Mouse (Mus musculus): ENCODE measurements at regions not wholly inside any gene's neighbourhood (a gene's known extent, or its start where the extent isn't known, plus 50 kb on each side); places are given as distances from the start of the nearest gene placed in this dataset.

DNA sequence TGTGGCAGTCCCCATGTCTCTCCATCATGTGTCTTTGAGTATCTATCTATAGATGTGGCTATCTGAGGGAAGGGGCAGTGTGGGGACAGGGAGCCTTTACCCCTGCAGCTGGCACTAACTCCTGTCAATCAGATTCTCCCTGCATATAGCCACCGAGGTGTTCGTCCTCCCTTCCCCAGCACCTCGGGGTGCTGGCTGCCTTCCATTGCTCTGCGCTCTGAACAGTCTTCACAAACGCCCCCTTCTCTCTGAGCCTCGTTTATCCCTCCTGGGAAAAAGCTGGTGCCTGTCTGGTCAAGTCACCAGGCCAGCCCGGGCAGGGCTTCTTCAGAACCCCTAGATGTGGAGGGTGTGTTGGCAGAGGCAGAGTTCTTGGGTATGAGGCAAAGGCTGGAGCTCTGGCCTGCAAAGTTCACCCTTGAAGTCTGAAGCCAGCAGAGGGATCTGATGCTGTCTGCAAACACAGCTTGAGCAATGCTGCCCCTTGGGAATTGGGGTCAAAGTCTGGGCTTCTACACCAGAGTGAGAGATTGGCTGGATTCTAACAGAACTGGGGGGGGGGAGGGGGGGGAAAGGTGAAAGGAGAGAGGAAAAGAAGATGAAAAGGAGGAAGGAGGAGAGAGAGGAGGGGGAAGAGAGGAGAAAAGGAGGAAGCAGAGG is 175.5 kb upstream of the Igsf21 start:
- 71% methylated on average over 7 of the region's 7 CpGs for WGBS
- Histone ChIP-seq H3K4me1 (replicated peaks) (0 out of 2 replicates have a peak, but pooled peaks cover 4% of the 10 kb centered on the region), H3K36me3 (no peaks in the 10 kb centered on the region), H3K27ac (no peak overlapping the region), H3K4me3 (replicated peaks) (no peak overlapping the region), H3K9ac (replicated peaks) (no peak overlapping the region), H3K27me3 (no peaks in the 10 kb centered on the region), H3K4me2 (replicated peaks) (no peak overlapping the region), H3K9me3 (no peaks in the 10 kb centered on the region)
- no peak for ATAC-seq

DNA sequence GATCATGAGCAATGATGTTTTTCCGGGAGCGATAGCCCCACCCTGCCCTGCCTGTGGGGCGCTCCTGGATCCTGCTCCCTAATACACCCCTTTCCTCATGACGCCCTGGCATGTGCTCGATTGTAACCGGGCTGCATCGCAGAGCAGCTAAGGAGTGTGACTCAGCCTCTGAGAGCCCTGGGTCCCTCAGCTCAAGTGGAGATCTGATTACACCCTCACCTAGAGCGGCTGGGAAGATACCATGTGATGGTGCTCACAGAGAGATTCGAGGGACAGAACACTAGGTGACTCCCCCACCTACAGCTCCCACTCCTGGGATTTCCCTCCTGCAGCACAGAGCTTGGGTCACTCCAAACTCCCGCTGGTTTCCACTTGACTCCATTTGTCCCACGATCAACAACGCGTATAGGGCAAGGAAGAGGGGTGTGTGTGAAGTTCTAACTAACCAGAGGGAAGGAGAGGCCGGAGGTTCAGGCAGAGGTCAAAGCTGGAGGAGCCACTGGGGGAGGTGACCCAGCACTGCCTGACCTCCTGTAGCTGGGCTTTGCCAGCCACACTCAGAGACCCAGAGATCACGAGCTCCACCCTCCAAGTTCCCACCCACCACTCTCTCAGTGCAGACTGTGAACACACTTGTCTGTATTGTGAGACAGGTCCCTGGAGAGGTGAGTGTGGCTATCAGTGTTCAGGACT is 173.3 kb upstream of the Igsf21 start:
- no peak overlapping the region for H3K4me2 ChIP-seq (replicated peaks)
- no peaks in the 10 kb centered on the region for H3K9me3 ChIP-seq
- H3K9ac ChIP-seq (replicated peaks): no peak overlapping the region
- ATAC-seq: no peak
- 0 out of 2 replicates have a peak, but pooled peaks cover 4% of the 10 kb centered on the region for H3K4me1 ChIP-seq (replicated peaks)
- H3K4me3 ChIP-seq (replicated peaks): no peak overlapping the region
- H3K27ac ChIP-seq: no peak overlapping the region
- no peaks in the 10 kb centered on the region for H3K36me3 ChIP-seq
- WGBS: 76% methylated on average over 15 of the region's 15 CpGs
- no peaks in the 10 kb centered on the region for H3K27me3 ChIP-seq

DNA sequence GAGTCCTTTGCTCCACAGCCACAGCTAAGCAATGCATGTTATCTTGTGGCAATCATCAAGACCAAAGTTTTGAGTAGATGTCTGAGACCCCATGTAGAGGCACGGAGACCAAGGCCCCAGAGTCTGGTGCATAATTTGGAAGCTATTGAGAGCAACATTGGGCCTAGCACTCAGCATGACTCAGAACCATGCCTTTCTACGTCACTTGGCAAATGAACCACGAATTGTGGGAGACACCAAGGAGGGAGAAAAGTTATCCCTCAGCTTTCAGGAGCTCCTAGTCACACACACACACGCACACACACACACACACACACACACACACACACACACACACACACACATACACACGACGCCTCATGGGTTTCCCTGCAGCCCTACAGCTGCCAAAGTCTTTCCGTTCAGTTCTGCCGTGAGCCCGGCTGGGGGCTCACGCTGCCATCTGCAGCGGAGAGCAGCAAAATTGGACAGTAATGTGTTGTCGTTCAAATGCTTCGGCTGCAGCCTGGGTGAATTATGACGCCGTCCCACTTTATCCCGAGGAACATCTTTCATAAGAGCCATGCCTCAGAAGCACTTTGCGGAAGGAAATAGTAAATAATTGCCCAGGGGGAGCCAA is 165.8 kb upstream of the Igsf21 start:
- Histone ChIP-seq H3K9me3 (no peaks in the 10 kb centered on the region), H3K9ac (replicated peaks) (no peak overlapping the region; the same call in 1 of the 2 replicates), H3K4me3 (replicated peaks) (no peak overlapping the region), H3K4me2 (replicated peaks) (no peak overlapping the region), H3K27ac (peak overlapping the region; percentile 17), H3K4me1 (replicated peaks) (peaks cover 5% of the 10 kb centered on the region; the same call in 1 of the 2 replicates), H3K36me3 (no peaks in the 10 kb centered on the region), H3K27me3 (no peaks in the 10 kb centered on the region)
- no peak for ATAC-seq
- WGBS: 82% methylated on average over 17 of the region's 17 CpGs

DNA sequence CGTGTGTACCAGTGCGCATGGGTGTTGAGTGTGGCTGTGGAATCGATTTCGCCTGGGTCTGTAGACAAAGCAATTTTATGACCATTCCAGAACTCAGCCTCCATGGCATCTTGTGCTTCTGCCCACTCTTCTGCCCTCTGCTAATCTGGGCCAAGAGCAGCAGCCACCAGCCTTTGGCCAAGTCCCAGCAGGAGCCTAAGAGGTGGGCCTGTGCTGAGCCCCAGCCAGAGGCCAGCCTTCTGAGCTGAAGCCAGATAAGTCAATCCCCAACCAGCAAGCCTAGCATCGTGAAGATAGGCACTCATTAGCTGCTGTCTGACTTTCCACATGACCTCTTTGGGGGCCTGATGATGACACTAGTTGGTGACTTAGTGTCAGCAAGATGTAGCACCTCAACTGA is 161.9 kb upstream of the Igsf21 start:
- Histone ChIP-seq H3K9me3 (no peaks in the 10 kb centered on the region), H3K27me3 (no peaks in the 10 kb centered on the region), H3K27ac (no peak overlapping the region), H3K4me3 (replicated peaks) (no peak overlapping the region), H3K4me2 (replicated peaks) (no peak overlapping the region), H3K36me3 (no peaks in the 10 kb centered on the region), H3K4me1 (replicated peaks) (peaks cover 19% of the 10 kb centered on the region), H3K9ac (replicated peaks) (no peak overlapping the region)
- WGBS: 90% methylated on average over 5 of the region's 5 CpGs
- ATAC-seq: no peak

DNA sequence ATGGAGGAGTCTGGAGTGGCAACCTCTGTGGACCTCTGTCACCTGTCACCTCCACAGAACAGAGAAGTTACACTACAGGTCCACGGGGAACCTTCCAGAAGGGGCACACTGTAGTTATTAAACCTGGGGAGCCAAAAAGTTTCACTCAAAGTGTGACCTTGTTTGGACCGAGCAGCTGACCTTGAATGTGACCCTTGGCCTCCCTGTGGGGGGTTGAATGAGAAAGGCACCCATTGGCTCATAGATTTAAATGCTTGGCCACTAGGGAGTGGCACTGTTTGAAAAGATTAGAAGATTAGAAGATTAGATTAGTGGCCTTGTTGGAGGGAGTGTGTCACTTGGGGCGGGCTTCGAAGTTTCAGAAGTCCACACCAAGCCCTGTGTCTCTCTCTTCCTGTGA is 160.3 kb upstream of the Igsf21 start:
- Histone ChIP-seq H3K27me3 (no peaks in the 10 kb centered on the region), H3K4me1 (replicated peaks) (peaks cover 27% of the 10 kb centered on the region), H3K4me3 (replicated peaks) (no peak overlapping the region), H3K9ac (replicated peaks) (no peak overlapping the region), H3K36me3 (no peaks in the 10 kb centered on the region), H3K27ac (peak overlapping the region; percentile 76), H3K9me3 (no peaks in the 10 kb centered on the region), H3K4me2 (replicated peaks) (no peak overlapping the region)
- no peak for ATAC-seq
- 70% methylated on average over 4 of the region's 4 CpGs for WGBS

DNA sequence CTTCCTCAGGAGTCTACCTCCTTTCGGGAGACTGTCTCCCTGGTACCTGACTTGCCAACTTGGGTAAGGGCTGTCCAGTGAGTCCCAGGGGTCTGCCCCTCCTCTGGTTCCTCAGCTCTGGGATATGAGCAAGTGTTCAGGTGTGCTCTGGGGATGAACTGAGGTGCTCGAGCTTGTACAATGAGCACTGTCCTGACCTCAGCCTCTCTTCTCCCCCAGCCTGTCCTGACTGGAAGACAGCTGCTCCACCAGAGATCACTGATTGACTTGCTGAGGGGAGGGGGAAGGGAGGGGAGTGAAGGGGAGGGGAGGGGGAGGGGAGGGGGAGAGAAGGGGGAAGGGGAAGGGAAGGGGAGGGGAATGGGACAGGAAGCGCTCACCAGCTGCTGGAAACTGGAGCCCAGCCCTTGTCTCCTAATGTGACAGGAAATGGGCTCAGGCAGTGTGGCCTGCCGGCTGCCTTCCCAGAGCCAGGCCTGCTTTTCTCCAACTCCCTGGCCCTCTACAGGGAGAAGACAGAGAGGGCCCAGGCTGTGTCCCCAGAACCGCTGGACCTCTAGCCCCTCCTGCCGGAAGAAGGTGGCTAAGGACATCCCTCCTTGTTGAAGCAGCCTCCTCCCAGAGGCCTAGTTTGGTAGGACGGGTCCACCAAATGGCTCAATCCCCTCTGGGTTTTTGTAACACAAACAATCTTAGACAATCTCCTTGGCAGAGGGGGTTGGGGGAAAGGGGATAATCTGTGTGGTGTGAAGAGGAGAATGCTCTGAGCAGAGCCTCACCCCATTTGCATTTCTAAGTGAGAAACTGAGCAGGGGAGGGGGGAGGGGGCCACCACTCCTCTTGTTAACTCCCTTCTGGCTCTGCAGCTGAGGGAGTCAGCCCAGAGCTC is 159.7 kb upstream of the Igsf21 start:
- peak overlapping the region; percentile 76 for H3K27ac ChIP-seq
- H3K9ac ChIP-seq (replicated peaks): no peak overlapping the region
- ATAC-seq: peak; percentile 90
- H3K9me3 ChIP-seq: no peaks in the 10 kb centered on the region
- H3K4me1 ChIP-seq (replicated peaks): peaks cover 28% of the 10 kb centered on the region
- no peak overlapping the region for H3K4me3 ChIP-seq (replicated peaks)
- WGBS: 14% methylated on average over 7 of the region's 7 CpGs
- no peak overlapping the region for H3K4me2 ChIP-seq (replicated peaks)
- H3K36me3 ChIP-seq: no peaks in the 10 kb centered on the region
- H3K27me3 ChIP-seq: no peaks in the 10 kb centered on the region

DNA sequence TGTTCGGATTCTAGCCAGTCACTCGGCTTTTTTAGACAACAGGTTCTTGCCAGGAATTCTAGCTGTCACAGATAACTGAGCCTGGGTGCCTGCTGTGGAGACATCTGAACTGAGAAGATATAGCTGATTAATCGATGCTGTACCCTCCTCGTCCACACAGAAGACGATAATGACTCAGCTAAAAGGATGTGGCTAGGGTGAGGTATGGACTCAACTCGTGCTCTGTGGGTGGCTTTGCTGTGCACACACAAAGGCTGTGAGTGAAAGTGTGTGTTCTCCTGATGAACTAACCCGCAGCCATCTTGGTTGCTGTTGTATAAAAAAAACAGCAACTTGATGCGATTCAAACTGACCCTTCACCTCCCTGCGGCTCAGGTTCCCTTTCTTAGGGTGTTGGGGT is 158.8 kb upstream of the Igsf21 start:
- H3K4me3 ChIP-seq (replicated peaks): no peak overlapping the region
- H3K4me1 ChIP-seq (replicated peaks): peaks cover 28% of the 10 kb centered on the region
- 80% methylated on average over 9 of the region's 9 CpGs for WGBS
- no peak overlapping the region for H3K9ac ChIP-seq (replicated peaks)
- ATAC-seq: no peak
- H3K27ac ChIP-seq: no peak overlapping the region
- H3K9me3 ChIP-seq: no peaks in the 10 kb centered on the region
- no peaks in the 10 kb centered on the region for H3K27me3 ChIP-seq
- no peaks in the 10 kb centered on the region for H3K36me3 ChIP-seq
- no peak overlapping the region for H3K4me2 ChIP-seq (replicated peaks)

DNA sequence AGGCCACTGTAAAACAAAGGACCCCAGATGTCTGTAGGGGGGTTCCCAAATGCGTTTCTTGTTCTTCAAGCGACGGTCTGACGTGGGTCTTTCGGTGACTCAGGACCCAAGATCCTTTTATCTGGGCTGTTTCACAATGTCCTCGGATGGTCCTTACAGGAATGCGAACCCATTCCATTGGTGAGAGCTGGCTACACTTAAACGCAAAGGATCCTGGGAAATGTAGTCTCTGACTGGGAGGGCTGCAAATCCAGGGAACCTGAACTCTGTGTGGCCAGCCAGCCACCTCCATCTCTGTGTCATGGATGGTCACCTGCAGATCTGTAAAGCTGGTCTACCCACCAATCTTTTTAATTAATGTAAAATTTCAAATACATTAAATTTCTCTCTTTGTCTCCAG is 156.5 kb upstream of the Igsf21 start:
- no peak overlapping the region for H3K4me3 ChIP-seq (replicated peaks)
- WGBS: 33% methylated on average over 8 of the region's 8 CpGs
- peaks cover 28% of the 10 kb centered on the region for H3K4me1 ChIP-seq (replicated peaks)
- H3K27ac ChIP-seq: no peak overlapping the region
- H3K27me3 ChIP-seq: no peaks in the 10 kb centered on the region
- no peak for ATAC-seq
- H3K9ac ChIP-seq (replicated peaks): no peak overlapping the region
- H3K9me3 ChIP-seq: no peaks in the 10 kb centered on the region
- H3K4me2 ChIP-seq (replicated peaks): no peak overlapping the region
- H3K36me3 ChIP-seq: no peaks in the 10 kb centered on the region

DNA sequence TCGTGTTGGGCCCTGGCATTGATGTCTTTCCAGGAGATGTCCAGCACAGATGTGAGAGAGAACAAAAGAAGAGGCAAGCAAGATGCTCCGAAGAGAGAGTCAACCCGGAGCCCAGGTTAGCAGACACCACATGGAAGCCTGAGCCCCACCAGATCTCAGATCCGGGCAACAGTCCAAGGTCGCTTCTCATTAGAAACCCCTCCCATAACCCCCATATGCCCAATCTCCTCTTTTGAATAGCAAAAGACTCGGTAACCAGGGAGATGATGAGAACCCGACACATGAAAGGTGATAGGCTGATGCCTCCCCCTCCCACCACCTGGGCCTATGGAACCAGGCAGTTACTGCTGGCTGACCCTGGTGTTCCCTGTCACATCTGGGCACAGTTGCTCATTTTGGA is 155.7 kb upstream of the Igsf21 start:
- Histone ChIP-seq H3K9ac (replicated peaks) (no peak overlapping the region), H3K9me3 (no peaks in the 10 kb centered on the region), H3K36me3 (no peaks in the 10 kb centered on the region), H3K27ac (no peak overlapping the region), H3K4me2 (replicated peaks) (no peak overlapping the region), H3K4me3 (replicated peaks) (no peak overlapping the region), H3K4me1 (replicated peaks) (peaks cover 26% of the 10 kb centered on the region), H3K27me3 (0 out of 2 replicates have a peak, but pooled peaks cover 2% of the 10 kb centered on the region)
- no peak for ATAC-seq
- WGBS: 46% methylated on average over 7 of the region's 7 CpGs

DNA sequence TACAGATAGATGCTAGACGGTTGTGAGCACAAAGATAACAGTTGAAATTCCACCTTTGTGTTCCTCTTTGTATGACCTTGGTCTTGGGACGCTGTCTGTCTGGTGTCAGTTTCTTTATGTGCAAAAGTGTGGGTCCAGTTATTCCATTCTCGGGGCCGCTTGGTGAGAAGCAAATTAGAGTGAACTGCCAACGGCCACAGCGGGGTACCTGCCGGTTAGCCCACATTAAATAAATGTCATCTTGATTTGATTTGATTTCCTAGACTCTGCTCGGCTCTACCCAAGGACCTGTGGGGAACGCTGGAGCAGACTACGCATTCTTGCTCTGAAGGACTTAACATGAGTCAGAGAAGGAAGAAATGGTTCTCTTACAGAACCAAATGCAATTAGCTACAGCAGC is 155.0 kb upstream of the Igsf21 start:
- no peaks in the 10 kb centered on the region for H3K9me3 ChIP-seq
- no peak overlapping the region for H3K9ac ChIP-seq (replicated peaks)
- no peak overlapping the region for H3K27ac ChIP-seq
- H3K4me1 ChIP-seq (replicated peaks): peaks cover 21% of the 10 kb centered on the region
- H3K27me3 ChIP-seq: 0 out of 2 replicates have a peak, but pooled peaks cover 4% of the 10 kb centered on the region
- no peak for ATAC-seq
- no peak overlapping the region for H3K4me3 ChIP-seq (replicated peaks)
- no peaks in the 10 kb centered on the region for H3K36me3 ChIP-seq
- 88% methylated on average over 10 of the region's 10 CpGs for WGBS
- H3K4me2 ChIP-seq (replicated peaks): no peak overlapping the region

DNA sequence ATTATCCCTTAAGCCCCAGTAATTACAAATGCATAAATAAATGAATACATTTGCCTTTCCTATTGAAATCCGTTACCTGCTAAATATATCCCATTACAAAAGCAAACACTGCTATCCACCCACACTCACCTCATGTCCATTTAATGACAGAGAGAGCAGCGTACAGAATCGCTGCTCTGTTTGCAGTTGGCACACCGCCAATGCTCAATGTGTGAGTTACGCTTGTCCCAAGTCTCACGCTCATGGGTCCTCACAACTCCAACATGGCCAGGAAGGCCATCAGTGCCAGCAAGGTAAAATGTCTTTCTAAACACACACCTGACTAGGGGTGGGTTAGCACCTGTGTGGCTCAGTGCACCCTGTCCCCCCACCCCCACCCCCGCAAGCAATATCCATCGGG is 150.0 kb upstream of the Igsf21 start:
- no peak overlapping the region for H3K4me2 ChIP-seq (replicated peaks)
- H3K27ac ChIP-seq: no peak overlapping the region
- 0 out of 2 replicates have a peak, but pooled peaks cover 4% of the 10 kb centered on the region for H3K27me3 ChIP-seq
- WGBS: 71% methylated on average over 8 of the region's 8 CpGs
- no peak overlapping the region for H3K9ac ChIP-seq (replicated peaks)
- ATAC-seq: no peak
- no peaks in the 10 kb centered on the region for H3K9me3 ChIP-seq
- H3K4me3 ChIP-seq (replicated peaks): no peak overlapping the region
- H3K36me3 ChIP-seq: no peaks in the 10 kb centered on the region
- H3K4me1 ChIP-seq (replicated peaks): peaks cover 10% of the 10 kb centered on the region
